Mouse (Mus musculus) heart, postnatal 36 days (tissue): Measurements from ENCODE around the gene Xrcc4. TPM values are rescaled to one million over a fixed set of nuclear protein-coding genes. Genes with fewer than 3 reads are reported as not detected.
"Not testable (repeated sequence)": the region's sequence is repeated elsewhere in the genome, so short reads cannot be mapped to it uniquely, and the experiment has no call there.

Source experiments
- DNase-seq, 2 experiments: peaks; one replicate each; pipeline ENCODE4 v3.0.0; 2021 to 2022
- intact Hi-C: fragments of 180-260 bp; cut with DNase I; formaldehyde crosslinking; loops from one replicate; pipeline ENCODE4 v1.15.1; 2025
- total RNA-seq, 2 experiments: library from RNA; stranded (reverse); gene quantifications; 2 replicates each; pipeline ENCODE4 v1.2.3; 2021

The Xrcc4 gene
- total RNA-seq, 2 experiments from 2014 or later = 10.1 to 16.0 TPM

DNA sequence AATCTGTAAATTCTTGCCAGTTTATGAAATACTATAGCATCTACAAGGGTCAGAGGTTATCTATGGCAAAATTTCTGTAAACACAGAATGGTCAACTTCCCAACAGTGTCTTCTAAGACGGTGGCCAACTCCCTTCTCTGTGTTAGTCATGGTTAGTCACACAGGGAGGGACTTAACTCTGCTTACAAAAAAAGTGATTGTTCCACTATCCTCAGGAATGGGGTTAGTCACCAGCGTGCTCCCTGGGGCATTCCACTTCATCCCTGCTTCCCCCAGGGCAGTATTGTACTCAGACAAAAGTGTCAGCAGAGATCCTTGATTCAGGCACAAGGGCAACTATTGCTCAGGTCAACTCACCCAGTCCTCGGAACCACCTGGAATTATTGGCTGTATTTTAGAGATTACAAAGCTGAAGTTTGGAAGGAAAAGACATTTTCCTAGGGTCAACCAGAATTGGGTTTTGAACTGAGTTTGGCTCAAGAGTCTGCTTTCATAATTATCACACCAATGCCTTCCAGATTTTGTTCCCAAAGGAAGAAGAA is 260.9 kb downstream of the Xrcc4 start:
- intact Hi-C loops = no loop called here
- DNase-seq = peak; percentile 5 to 11

DNA sequence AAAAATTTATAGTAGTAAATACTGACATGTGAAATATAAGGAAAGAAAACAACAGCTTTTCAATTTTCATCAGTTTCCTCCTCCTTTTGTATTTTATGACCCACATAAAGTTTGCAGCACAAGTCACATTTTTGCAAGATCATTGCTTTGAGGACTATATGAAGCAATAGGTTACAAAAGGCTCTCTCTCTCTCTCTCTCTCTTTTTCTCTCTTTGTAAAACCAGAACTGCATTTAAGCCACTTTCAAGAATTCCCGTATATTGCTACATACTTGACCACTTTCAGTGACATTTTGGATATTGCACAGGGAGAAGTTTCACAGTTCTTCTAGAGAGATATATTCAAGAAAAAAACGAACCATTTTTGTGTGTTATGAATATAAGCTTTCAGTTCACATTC is 261.6 kb downstream of the Xrcc4 start:
- no peak for DNase-seq
- intact Hi-C loops = no loop called here

DNA sequence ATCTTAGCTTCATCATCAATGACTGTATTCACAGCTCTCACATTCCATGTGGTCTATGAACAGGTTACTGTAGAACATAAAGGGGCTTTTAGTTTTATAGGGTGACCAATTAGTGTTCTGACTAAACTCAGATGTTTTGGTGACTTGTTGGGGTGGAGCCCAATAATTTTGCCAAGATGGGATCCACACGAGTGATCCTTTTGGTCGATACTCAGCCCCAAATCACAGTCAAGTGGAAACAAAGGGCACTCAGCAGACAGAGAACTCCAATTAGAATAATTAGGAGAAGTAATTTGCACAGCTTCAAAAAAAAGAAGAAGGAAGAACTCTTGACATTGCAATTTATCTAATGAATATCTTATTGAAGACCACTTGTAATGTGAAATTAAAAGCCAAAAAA is 274.9 kb downstream of the Xrcc4 start:
- intact Hi-C loops = no loop called here

DNA sequence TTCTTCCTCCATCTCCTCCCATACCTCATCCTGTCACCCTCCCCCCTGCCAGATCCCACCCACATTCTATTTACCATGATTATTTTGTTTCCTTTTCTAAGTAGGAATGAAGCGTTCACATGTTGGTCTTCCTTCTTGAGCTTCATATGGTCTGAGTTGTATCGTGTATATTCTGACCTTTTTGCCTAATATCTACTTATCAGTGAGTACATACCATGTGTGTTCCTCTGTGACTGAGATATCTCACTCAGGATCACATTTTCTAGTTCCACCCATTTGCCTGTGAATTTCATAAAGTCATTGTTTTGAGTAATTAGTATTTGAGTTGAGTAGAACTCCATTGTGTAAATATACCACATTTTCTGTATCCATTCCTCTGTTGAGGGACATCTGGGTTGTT is 277.2 kb downstream of the Xrcc4 start:
- DNase-seq = no peak
- intact Hi-C loops = no loop called here

More for the DNA sequence above, 274.9 kb downstream of the Xrcc4 start:
- no peak for DNase-seq

DNA sequence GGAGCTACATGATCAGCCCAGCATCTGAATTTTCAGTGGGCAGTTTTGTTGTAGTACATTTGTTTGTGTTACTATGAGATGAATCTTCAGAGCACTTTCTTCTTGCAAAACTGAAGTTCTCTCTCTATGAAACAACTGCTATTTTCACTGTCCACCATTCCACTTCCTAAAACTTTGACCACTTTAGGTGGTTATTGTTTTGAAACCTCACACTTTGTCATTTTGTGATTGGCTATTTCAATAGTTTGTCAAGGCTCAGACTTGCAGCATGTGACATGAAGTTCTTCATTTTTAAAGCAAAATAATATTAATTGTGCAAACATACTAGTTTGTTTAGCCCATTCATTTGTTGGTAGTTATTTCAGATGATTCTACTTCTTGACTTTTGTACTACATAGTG is 280.4 kb downstream of the Xrcc4 start:
- intact Hi-C loops = no loop called here
- no peak for DNase-seq

DNA sequence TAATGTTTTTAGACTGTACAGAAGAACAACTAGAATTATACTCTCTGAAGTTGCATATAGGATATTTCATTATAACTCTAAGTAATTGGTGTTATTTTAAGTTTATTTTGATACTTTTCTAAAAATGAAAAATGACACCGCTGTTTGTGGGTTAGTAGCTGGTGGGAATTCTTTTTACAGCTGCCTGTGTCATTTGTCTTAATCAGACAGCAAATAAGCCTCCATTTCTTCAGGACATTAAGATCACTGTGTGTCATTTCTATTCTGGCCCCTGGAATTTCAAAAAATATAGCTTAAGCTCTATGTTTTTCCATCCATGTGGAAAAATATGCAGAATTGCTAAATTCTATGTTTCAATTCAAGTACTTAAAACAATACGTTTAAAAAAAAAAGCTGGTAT is 287.5 kb downstream of the Xrcc4 start:
- intact Hi-C loops = no loop called here
- DNase-seq = no peak

DNA sequence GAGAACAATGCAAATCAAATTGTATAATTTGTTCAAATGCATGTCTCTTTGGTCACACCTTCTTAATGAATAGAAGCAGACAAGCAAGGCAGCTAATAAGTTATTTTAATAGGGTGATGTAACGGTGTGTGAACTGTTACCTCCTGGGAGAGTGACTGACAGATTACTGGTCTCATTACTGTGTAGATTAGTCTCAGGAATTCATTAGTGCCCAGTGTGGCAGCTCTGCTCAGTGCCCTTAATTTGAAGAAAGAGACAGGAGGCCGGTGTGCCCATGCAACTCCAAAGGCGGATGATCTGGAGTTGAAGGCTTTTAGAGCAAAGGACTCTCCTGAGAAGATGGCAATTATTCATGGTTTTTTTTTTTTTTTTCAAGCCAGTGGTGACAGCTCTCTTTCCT is 291.7 kb downstream of the Xrcc4 start:
- no peak for DNase-seq
- intact Hi-C loops = no loop called here

DNA sequence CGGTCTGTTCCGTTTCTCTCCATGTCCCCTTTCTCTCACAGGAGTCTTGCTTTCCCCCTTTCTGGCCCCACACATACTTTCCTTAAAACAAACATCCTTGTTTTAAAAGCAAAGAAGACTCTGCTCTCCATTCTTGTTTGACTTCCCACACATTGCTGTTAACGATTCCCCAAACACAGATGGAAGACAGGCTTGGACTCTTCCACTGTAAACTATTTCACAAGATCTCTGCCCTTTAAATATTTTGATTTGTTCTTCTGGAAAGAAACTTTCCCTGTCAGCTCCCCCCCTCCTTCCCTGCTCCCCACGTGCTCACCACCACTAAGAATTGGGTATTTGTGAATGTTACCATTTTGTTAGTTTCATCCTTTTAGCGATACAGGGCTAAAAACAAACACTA is 297.9 kb downstream of the Xrcc4 start:
- no peak for DNase-seq
- intact Hi-C loops = no loop called here

DNA sequence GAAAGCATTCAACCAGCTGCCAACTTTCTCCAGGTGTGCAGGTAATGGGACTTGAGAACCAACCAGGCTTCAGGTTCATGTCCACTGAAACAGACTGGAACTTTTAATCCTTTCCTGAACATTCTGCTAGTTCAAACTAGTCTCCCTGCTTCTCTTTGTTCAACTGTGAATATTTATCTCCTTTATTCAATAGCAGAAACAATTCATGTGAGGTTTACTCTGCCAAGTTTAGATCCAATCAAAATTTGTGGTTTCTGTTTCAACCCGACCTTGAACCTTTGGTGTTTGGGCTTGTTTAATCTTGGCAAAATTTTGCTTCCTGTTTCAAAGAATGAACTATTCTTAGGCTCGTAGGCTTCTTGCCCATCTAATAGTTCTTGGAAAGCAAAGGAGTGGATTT is 306.5 kb downstream of the Xrcc4 start:
- DNase-seq = no peak
- intact Hi-C loops = no loop called here

DNA sequence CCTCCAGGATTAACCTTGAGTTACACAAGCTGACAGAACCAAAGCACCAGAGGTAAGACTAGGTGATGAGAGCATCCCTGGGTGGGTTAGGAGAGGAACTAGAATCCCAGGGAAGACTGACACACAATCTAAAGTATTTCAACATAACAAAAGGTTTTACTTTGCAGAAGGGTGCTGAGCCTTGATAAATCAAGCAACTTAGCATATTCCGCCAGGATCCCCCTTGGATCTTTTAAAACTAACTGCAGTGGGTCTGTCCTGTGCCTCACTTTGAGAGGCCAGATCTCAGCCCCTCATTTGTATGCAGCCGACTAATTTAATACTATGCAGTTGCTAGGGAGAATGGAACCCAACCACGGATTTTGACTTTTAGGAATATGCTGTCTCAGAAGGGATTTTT is 309.1 kb downstream of the Xrcc4 start:
- intact Hi-C loops = no loop called here
- no peak for DNase-seq

DNA sequence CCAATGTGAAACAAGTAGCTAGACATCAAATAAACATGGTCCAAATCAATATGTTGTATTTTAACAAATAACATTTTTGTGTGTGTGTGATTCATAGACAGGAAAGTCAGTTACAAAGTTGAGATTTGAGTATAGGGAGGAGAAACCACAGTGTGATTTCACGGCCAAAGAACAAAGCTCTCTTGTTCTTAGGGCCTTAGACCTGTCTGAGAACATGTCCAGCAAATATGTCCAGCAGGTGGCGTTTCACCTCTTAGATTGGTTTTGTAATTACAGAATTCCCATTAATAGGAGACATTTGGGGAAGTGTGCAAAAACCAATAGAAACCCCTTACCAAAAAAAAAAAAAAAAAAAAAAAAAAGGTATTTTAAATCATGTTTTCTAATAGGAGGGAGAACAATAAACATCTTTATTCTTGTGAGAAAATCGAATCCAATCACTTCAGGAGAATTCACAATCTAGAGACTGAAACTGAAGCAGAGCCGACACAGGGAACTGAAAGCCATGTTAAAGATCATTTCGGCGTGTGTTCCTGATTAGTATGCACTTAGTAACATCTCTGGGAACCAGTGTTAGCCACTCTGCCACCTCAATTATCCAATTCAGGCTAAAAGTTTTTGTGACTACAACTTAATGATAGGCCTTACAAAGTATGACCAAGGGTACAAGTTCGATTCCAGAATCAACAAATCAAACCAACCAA is 310.0 kb downstream of the Xrcc4 start:
- DNase-seq = peak; percentile 61 to 72
- intact Hi-C loops = loop anchor here (1.0 to 5.0 kb wide), 4 partner anchors 112 to 1107 kb away; no protein-coding TSS in a partner anchor

DNA sequence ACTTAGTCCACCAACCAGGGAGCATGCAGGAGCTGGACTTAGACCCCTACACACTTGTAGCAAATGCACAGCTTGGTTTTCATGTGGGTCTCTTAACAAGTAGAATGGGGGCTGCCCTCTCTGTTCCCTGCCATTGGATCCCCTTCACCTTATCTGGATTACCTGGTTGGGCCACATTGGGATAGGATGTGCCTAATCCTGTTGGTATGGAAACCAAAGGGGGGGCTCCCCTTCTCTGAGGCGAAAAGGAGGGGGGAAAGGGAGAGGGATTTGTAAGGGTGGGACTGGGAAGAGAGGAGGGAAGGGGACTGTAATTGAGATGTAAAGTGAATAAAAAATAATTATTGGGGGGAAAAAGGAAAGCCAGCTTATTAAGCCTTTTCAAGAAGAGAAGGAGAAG is 311.6 kb downstream of the Xrcc4 start:
- intact Hi-C loops = loop anchor here (2.0 to 5.0 kb wide), 3 partner anchors 110 to 1109 kb away; no protein-coding TSS in a partner anchor
- DNase-seq = no peak

DNA sequence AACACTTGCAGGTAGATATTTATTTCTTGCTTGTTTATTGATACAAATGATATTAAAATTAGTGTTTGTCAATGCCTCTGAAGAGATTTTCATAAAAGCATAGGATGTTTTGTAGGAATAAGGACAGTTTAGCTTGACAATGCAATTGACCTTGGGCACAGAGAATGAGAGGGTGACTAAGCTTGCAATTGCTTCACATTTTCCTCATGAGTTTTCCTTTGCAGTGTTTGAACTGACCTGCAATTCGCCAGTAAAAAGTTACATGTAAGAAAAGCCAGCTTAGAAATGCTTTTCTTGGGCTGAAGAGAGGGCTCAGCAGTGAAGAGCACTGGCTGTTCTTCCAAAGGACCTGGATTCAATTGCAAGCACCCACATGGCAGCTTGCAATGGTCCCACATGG is 312.3 kb downstream of the Xrcc4 start:
- intact Hi-C loops = loop anchor here (5.0 kb wide), 2 partner anchors 110 to 740 kb away; no protein-coding TSS in a partner anchor
- DNase-seq = no peak

DNA sequence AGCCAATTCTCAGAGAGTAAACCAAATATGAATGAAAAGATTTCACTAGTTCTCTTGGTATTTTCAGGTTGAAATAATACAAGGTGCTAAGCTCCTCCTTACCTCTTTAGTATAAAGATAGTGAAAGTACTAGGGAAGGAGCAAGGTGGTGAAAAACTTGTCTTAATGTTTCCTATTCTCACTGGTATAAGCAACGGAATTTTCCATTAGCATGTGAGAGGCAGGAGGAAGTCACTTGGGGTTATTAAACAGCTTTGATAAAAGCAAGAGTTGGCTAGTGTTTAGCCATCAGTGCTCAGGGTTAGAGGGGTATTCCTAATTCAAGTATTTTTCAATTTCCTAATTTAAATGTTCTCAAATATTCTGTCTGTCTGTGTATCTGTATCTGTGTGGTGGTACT is 322.9 kb downstream of the Xrcc4 start:
- intact Hi-C loops = no loop called here
- no peak for DNase-seq

DNA sequence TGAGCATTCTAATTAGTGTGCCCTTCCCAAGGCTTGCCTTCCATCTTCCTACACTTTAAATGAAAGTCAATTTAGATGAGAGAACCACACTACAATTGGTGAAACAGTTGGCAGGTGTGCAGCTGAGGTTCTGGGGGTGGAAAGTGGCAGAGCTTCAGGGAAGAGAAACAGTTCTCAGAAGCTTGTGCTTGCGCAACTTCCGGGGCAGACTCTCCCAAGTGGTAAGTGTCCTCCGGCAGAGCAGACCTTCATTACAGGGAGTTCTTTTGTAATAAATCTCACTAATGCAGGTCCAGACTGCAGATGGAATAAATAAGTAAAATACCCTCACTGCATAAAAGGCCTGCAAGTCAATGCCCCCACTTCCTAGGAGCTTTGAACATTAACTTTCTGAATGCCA is 323.4 kb downstream of the Xrcc4 start:
- intact Hi-C loops = no loop called here
- DNase-seq = no peak

DNA sequence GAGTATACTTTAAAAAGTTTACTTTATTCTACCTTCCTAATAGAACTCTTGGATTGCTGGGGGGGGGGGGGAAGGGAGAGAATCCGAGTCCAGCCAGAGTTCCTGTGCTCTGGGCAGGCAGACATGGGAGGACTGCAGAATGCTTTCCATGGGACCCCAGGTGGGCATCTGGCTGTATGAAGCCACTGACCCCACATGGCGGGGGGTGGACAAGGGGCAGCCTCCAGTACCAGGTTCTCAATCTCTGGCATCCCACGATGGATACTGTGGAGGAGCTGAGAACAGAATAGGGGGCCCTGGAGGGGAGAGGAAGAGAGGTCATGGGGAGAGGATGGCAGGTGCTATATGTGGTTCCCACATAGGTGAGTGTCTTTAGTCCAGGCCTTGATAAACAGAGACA is 327.1 kb downstream of the Xrcc4 start:
- intact Hi-C loops = no loop called here

DNA sequence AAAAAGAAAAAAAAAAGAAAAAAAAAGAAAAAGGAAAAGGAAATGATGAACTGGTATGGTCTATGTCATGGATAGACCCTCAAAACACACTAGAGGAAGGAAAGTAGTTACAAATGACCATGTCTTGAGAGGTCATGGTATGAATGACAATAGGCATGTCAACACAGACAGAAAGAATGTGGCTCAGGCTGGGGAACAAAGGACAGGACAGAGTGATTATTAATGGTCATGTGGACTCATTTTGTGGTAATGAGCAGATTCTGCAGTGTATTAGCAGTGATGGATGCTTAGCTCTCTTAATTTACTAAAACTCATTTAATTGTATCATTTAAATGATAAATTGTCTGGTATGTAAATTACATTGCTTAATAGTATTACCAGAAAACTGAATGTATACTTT is 333.1 kb downstream of the Xrcc4 start:
- no peak for DNase-seq
- intact Hi-C loops = no loop called here

More for the DNA sequence above, 327.1 kb downstream of the Xrcc4 start:
- DNase-seq = no peak

DNA sequence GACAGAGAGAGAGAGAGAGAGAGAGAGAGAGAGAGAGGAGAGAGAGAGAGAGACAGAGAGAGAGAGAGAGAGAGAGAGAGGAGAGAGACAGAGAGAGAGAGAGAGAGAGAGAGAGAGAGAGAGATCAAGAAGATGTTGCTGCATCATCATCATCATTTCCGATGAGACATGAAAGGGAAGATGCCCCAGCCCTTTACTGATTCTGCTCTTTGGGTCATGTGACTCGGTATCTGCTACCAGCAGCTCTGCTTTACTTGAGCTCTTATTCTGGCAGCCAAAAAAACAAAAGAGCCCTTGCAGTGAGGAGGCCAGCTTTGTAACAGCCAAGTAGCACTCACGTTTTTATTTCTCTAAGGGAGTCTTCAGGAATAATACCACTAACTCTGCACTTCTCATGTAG is 338.8 kb downstream of the Xrcc4 start:
- intact Hi-C loops, DNase-seq: not testable (repeated sequence)

DNA sequence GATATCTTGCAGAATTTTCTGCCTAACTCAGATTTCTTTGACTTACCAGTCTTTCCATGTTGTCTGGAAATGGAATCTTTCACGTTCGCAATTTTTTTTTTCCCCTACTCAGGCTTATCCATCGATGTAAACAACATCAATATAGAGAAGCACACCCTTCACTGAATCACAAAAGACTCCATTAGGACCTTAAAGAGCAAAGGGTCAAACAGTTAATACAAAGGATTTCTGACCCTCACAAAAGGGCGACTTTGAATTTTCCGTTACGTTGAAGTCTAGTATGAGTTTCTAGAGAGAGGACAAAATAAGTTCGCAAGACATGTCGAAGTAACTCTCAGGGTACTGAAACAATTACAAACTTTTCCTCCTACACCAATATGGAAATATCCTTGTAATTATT is 346.2 kb downstream of the Xrcc4 start:
- intact Hi-C loops = loop anchor here (5.0 kb wide), 1 partner anchor 344 kb away; the partner anchor contains the start of genes Tmem167 and Xrcc4
- DNase-seq = no peak

DNA sequence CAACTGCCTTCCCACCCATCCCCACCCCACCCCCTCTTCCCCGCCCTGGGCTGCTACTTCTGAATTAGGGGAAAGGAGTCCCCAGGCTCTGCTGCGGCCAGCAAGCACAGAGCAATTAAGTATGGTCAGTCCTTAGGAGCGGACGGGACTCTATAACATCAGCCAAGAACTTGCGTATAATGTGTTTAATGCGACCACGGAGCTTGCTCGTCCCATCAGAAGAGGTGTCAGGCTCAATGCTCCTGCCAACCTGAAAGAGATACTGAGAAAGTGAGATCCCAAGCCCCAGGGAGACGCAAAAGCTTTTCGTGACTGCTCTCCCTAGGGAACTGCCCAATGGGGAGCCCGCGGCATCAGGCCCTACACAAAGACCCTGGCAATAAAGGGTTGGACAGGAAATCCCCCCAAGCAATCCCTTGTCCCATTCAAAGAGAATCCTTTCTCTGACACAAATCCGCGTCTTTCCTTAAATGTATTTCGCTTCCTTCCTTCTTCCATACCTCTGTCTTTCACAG is 346.7 kb downstream of the Xrcc4 start:
- intact Hi-C loops = loop anchor here (5.0 kb wide), 1 partner anchor 345 kb away; the partner anchor contains the start of genes Tmem167 and Xrcc4
- no peak for DNase-seq

DNA sequence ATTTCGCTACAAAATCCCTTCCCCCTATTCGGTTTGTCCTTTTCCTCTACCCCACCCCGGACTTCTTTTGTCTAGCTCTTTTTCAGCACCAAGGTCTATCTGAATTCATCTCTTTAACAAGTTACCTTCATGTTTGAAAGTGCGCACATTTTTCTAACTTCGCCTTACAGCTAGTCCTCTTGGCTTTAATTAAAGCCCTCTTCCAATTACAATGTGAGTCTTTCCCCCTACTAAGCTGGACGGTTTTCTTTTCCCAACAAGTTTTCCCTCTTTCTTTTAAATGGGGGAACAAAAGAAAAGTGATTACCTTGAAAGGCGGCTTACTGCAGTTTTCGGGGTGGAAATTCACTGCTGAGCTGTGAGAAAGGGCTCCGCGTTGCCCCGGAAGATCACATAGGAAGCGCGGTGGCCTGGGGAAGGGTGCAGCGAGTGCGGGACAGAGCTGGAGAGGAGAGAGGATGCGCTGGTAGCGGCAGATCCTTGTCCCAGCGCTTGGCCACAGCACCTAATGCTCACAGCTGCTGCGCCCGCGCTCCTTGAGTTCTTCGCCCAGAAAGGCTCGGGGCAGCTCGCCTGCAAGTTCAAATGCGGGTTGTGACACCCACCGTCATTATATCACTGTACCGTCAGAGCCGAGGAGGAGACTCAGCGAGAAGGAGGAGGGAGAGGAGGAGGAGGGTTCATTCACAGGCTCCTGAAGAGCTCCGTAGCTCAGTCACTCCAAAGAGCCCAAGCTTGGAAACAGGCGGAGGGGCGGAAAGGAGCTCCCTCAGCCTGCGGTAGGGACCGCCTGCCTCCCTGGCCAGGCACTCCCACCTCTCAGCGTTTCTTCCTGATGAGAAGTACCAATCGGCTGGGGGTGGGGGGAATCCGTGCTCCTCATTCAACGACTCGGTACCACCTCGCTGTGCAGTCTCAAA is 347.4 kb downstream of the Xrcc4 start, which contains the start of gene Vcan:
Gene Vcan (minus strand): TSS at position 744 of the 920 bp plus-strand sequence.
- peak; percentile 34 to 44 for DNase-seq
- intact Hi-C loops = loop anchor here (5.0 kb wide), 1 partner anchor 345 kb away; the partner anchor contains the start of genes Tmem167 and Xrcc4
